Mouse (Mus musculus): ENCODE measurements around the gene Reps2. TPM values are rescaled to one million over a fixed set of nuclear protein-coding genes. Genes with fewer than 3 reads are reported as not detected.

Gene Reps2
- total and polyA plus RNA-seq, 2 experiments = 3.0 to 18.5 TPM

DNA sequence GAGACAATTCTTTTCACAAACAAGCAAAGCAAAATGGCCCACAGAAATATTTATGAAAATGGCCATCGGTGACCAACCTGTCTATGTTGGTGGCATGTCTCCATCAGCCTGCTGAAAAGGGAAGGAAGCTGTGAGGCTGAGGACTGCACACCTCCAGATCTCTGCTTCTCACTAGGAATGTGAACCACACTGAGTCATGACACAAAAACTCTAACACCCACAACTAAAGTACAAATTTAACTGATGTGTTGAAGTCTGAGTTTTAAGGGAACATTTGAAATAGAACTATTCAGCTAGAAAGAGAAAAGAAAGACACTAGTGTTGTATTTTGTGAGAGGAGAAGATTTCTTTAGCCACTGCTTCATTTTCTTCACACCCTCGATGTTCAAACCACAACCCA, 230.3 kb downstream of the Reps2 start:
- H3K36me3 ChIP-seq (ENCODE audit: control insufficient read depth, insufficient read depth, low read length) = no peaks in the 10 kb centered on the region
- no peak overlapping the region for H3K4me3 ChIP-seq (ENCODE audit: insufficient read depth, low read depth, low read length)
- no peak overlapping the region for H3K27ac ChIP-seq (replicated peaks; ENCODE audit: insufficient read depth, low read depth, low read length)
- WGBS = 88% methylated on average over 2 of the region's 2 CpGs
- H3K79me2 ChIP-seq (ENCODE audit: control insufficient read depth, insufficient read depth, low read length) = no peaks in the 10 kb centered on the region
- no peaks in the 10 kb centered on the region for H3K4me1 ChIP-seq (ENCODE audit: control insufficient read depth, insufficient read depth, low read length)
- no peaks in the 10 kb centered on the region for H3K27me3 ChIP-seq (ENCODE audit: control insufficient read depth, insufficient read depth, low read length)
- TF ChIP-seq CTCF (IDR thresholded peaks at IDR 0.05; ENCODE audit: low read depth, low read length) = no peak
- no peak for DNase-seq (ENCODE audit: extremely low read depth, low read depth, low spot score)
- no peak overlapping the region for H3K9ac ChIP-seq (ENCODE audit: low read depth, low read length)

DNA sequence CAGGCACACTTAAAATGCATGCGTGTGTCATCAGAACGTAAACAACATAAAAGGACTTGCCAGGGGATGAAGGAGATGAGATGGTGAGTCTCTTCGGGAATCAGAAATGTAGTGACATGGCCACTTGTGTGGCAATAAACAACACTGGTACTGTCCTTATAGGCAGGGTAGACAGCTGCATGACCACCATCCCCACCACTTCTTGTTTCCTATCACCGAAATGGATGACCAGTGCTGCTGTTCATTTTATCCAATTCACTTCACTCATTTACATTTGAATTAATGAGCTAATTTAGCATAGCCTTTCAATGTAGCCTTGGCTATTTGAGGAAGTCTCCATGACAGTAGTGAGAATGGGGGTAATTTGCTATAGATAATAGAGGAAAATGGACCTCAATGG, 236.2 kb downstream of the Reps2 start:
- Histone ChIP-seq H3K4me1 (ENCODE audit: control insufficient read depth, insufficient read depth, low read length) (no peaks in the 10 kb centered on the region), H3K79me2 (ENCODE audit: control insufficient read depth, insufficient read depth, low read length) (no peaks in the 10 kb centered on the region), H3K9ac (ENCODE audit: low read depth, low read length) (no peak overlapping the region), H3K27me3 (ENCODE audit: control insufficient read depth, insufficient read depth, low read length) (no peaks in the 10 kb centered on the region), H3K4me3 (ENCODE audit: insufficient read depth, low read depth, low read length) (no peak overlapping the region), H3K36me3 (ENCODE audit: control insufficient read depth, insufficient read depth, low read length) (no peaks in the 10 kb centered on the region), H3K27ac (replicated peaks; ENCODE audit: insufficient read depth, low read depth, low read length) (no peak overlapping the region)
- DNase-seq (ENCODE audit: extremely low read depth, low read depth, low spot score) = no peak
- TF ChIP-seq CTCF (IDR thresholded peaks at IDR 0.05; ENCODE audit: low read depth, low read length) (no peak), POLR2A (IDR thresholded peaks at IDR 0.05; ENCODE audit: extremely low read depth, insufficient read depth, low read length) (no peak)
- WGBS = 96% methylated on average over 4 of the region's 4 CpGs

DNA sequence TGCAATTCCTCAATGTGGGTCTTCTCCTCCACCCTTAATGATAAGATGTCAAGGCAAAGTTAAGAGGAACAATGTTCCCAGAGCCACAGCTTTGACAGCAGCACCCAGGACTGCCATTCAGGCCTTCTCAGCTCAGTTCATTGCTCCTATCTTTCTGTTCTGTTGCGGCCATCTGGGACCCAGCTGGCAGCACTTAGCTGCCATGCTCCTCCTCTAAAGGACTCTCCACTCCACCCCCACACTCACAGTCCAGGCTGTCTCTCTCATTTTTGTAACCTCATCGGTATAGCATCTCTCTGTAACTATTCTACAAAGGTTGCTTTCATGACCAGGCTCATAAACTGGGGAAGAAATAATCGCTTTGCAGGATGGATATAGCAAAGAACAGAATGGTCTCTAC, 241.0 kb downstream of the Reps2 start:
- H3K27me3 ChIP-seq (ENCODE audit: control insufficient read depth, insufficient read depth, low read length) = no peaks in the 10 kb centered on the region
- 89% methylated on average over 3 of the region's 3 CpGs for WGBS
- H3K27ac ChIP-seq (replicated peaks; ENCODE audit: insufficient read depth, low read depth, low read length) = no peak overlapping the region
- no peaks in the 10 kb centered on the region for H3K79me2 ChIP-seq (ENCODE audit: control insufficient read depth, insufficient read depth, low read length)
- H3K9ac ChIP-seq (ENCODE audit: low read depth, low read length) = no peak overlapping the region
- no peaks in the 10 kb centered on the region for H3K4me1 ChIP-seq (ENCODE audit: control insufficient read depth, insufficient read depth, low read length)
- H3K36me3 ChIP-seq (ENCODE audit: control insufficient read depth, insufficient read depth, low read length) = no peaks in the 10 kb centered on the region
- H3K4me3 ChIP-seq (ENCODE audit: insufficient read depth, low read depth, low read length) = no peak overlapping the region
- DNase-seq (ENCODE audit: extremely low read depth, low read depth, low spot score) = no peak
- TF ChIP-seq CTCF (IDR thresholded peaks at IDR 0.05; ENCODE audit: low read depth, low read length) (no peak), POLR2A (IDR thresholded peaks at IDR 0.05; ENCODE audit: extremely low read depth, insufficient read depth, low read length) (no peak)

DNA sequence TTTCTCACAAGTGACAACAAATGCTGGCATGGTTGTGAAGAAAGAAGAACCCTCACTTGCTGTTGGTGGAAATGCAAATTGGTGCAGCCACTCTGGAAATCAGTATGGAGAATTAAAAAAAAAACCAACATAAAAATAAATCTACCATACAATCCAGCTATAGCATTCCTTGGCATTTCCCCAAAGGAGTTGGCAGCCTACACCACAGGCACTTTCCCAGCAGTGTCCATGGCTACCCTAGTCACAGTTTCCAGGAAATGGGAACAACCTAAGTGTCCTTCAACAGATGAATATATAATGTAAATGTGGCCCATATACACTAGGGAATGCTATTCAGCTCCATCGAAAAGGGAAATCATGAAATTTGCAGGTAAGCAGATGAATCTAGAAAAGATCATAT, 262.7 kb downstream of the Reps2 start:
- Histone ChIP-seq H3K79me2 (ENCODE audit: control insufficient read depth, insufficient read depth, low read length) (no peaks in the 10 kb centered on the region), H3K9ac (ENCODE audit: low read depth, low read length) (no peak overlapping the region), H3K27me3 (ENCODE audit: control insufficient read depth, insufficient read depth, low read length) (no peaks in the 10 kb centered on the region), H3K4me3 (ENCODE audit: insufficient read depth, low read depth, low read length) (no peak overlapping the region), H3K36me3 (ENCODE audit: control insufficient read depth, insufficient read depth, low read length) (no peaks in the 10 kb centered on the region), H3K4me1 (ENCODE audit: control insufficient read depth, insufficient read depth, low read length) (no peaks in the 10 kb centered on the region), H3K27ac (replicated peaks; ENCODE audit: insufficient read depth, low read depth, low read length) (no peak overlapping the region)
- TF ChIP-seq CTCF (IDR thresholded peaks at IDR 0.05; ENCODE audit: low read depth, low read length) = no peak
- TF ChIP-seq POLR2A (IDR thresholded peaks at IDR 0.05; ENCODE audit: extremely low read depth, insufficient read depth, low read length) = no peak
- WGBS = 90% methylated on average over 1 of the region's 1 CpGs
- DNase-seq (ENCODE audit: extremely low read depth, low read depth, low spot score) = no peak

DNA sequence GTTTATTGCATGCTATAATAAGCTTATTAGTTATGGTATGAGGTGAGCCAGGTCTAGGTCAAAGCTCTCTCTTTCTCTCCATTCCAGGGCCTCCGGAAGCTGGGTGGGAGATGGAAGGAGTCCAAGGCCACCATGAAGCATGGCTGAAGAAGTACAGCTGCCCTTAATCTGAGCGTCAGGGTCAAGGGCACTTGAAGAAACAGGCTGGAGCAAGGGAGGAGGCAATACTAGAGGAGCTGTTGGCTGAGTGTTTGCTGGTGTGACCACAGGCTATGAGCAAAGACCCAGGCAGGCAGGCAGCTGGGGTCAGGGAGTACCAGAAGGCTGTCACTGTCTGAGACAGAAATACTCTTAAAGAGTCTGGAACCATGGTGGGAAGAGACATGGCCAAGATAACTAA, 280.2 kb downstream of the Reps2 start:
- H3K27me3 ChIP-seq (ENCODE audit: control insufficient read depth, insufficient read depth, low read length) = no peaks in the 10 kb centered on the region
- 80% methylated on average over 2 of the region's 2 CpGs for WGBS
- H3K79me2 ChIP-seq (ENCODE audit: control insufficient read depth, insufficient read depth, low read length) = no peaks in the 10 kb centered on the region
- DNase-seq (ENCODE audit: extremely low read depth, low read depth, low spot score) = no peak
- no peak overlapping the region for H3K27ac ChIP-seq (replicated peaks; ENCODE audit: insufficient read depth, low read depth, low read length)
- H3K4me1 ChIP-seq (ENCODE audit: control insufficient read depth, insufficient read depth, low read length) = no peaks in the 10 kb centered on the region
- no peaks in the 10 kb centered on the region for H3K36me3 ChIP-seq (ENCODE audit: control insufficient read depth, insufficient read depth, low read length)
- no peak overlapping the region for H3K4me3 ChIP-seq (ENCODE audit: insufficient read depth, low read depth, low read length)
- TF ChIP-seq CTCF (IDR thresholded peaks at IDR 0.05; ENCODE audit: low read depth, low read length) = no peak
- TF ChIP-seq POLR2A (IDR thresholded peaks at IDR 0.05; ENCODE audit: extremely low read depth, insufficient read depth, low read length) = no peak
- no peak overlapping the region for H3K9ac ChIP-seq (ENCODE audit: low read depth, low read length)

Other genes starting within 250 kb of the Reps2 start
- gene Rbbp7, start 116.8 kb upstream of the Reps2 start, total RNA-seq (2014; rRNA removed) = 64.0 and 66.7 TPM in 2 replicates
- gene Rbbp7, start 116.8 kb upstream of the Reps2 start, polyA plus RNA-seq (2012; rRNA removed) = 23.5 and 25.4 TPM in 2 replicates
- gene Txlng, start 185.8 kb upstream of the Reps2 start, total RNA-seq (2014; rRNA removed) = 18.0 and 20.0 TPM in 2 replicates
- gene Txlng, start 185.8 kb upstream of the Reps2 start, polyA plus RNA-seq (2012; rRNA removed) = 3.1 and 3.5 TPM in 2 replicates
- 33.8 and 43.1 TPM in 2 replicates for gene Syap1, start 244.8 kb upstream of the Reps2 start, total RNA-seq (2014; rRNA removed)
- gene Syap1, start 244.8 kb upstream of the Reps2 start, polyA plus RNA-seq (2012; rRNA removed) = 7.2 and 9.6 TPM in 2 replicates